Mouse (Mus musculus) erythroblast, embryonic 14.5 days (primary cell): Measurements from ENCODE around the gene Zfp472.

Source experiments
- GATA1 ChIP-seq: IDR thresholded peaks from 2 replicates; pipeline ENCODE4 v1.6.1; 2012; ENCODE audit warnings: low read length, inconsistent platforms, mixed read lengths
- TAL1 ChIP-seq: IDR thresholded peaks from 3 replicates; pipeline ENCODE4 v1.6.1; 2012; ENCODE audit warnings: low read length, inconsistent platforms, mixed read lengths

GRCm38 (mm10) chr17:32947215-32947914, 18.2 kb upstream of the Zfp472 start, which contains the start of gene Cyp4f13:
- TF ChIP-seq GATA1, result no peak
- TF ChIP-seq TAL1, result no peak
